In genomic region chr12:84154786-84155522, GRCm38 (mm10) we compare ENCODE assay signal across 8 mouse cellular contexts. TPM values are rescaled to one million over a fixed set of nuclear protein-coding genes. Genes with fewer than 3 reads are reported as not detected.
A peak's percentile ranks its signal among the peaks of the same experiment; 100 is the strongest.
DNase-seq lines count a peak whose midpoint lies in the region; ATAC-seq and TF ChIP-seq lines count a peak whose summit lies in the region.
"Had no signal": no experiment of that assay in that cellular context is flagged by ENCODE, and none has a peak within 500 bp of the region (broad histone marks: within the 10 kb centered on the region; RNA-seq: fewer than 3 reads in every experiment).

No protein-coding gene starts in this region.

- no peak overlapping the region for H3K4me2 ChIP-seq in midbrain, postnatal 0 days (ENCODE audit: low read depth, low read length, poor library complexity, severe bottlenecking)
- no peak overlapping the region for H3K4me2 ChIP-seq in neural tube, embryonic 15.5 days
- H3K4me2 ChIP-seq: embryonic facial prominence, embryonic 15.5 days had no signal

- ATAC-seq in midbrain, postnatal 0 days (ENCODE audit: low FRiP score), result no peak
- ATAC-seq in neural tube, embryonic 15.5 days (ENCODE audit: low FRiP score), result no peak

- 68% methylated on average over 11 of the region's 11 CpGs for WGBS in midbrain, postnatal 0 days
- 82% methylated on average over 11 of the region's 11 CpGs for WGBS in midbrain, embryonic 10.5 days
- 77% methylated on average over 11 of the region's 11 CpGs for WGBS in neural tube, embryonic 15.5 days

- H3K27ac ChIP-seq in midbrain, postnatal 0 days (ENCODE audit: low read depth, low read length), result no peak overlapping the region
- no peak overlapping the region for H3K27ac ChIP-seq in midbrain, embryonic 10.5 days (replicated peaks)
- H3K27ac ChIP-seq in neural tube, embryonic 15.5 days (replicated peaks), result no peak overlapping the region
- H3K27ac ChIP-seq: embryonic facial prominence, embryonic 15.5 days had no signal

- DNase-seq in midbrain, postnatal 0 days (ENCODE audit: low spot score), result peak; percentile 50
- DNase-seq in midbrain, embryonic 10.5 days (ENCODE audit: low spot score), result no peak
- DNase-seq in cerebellum, postnatal 4 days (ENCODE audit: low spot score in 2 of 2), result peak; percentile 18 to 54
- peak; percentile 65 for DNase-seq in heart, postnatal 36 days
- no peak for DNase-seq in urinary bladder, postnatal 36 days (ENCODE audit: low spot score in 2 of 2)
- DNase-seq in ovary, postnatal 36 days (ENCODE audit: low spot score), result no peak

- peaks cover 40% of the 10 kb centered on the region for H3K36me3 ChIP-seq in midbrain, postnatal 0 days (ENCODE audit: insufficient read depth, low read length)
- H3K36me3 ChIP-seq in midbrain, embryonic 10.5 days, result peaks cover 91% of the 10 kb centered on the region
- H3K36me3 ChIP-seq in neural tube, embryonic 15.5 days, result peaks cover 48% of the 10 kb centered on the region

- H3K4me3 ChIP-seq in midbrain, postnatal 0 days (ENCODE audit: low read depth, low read length), result no peak overlapping the region
- no peak overlapping the region for H3K4me3 ChIP-seq in midbrain, embryonic 10.5 days
- no peak overlapping the region for H3K4me3 ChIP-seq in neural tube, embryonic 15.5 days (replicated peaks)
- H3K4me3 ChIP-seq: embryonic facial prominence, embryonic 15.5 days had no signal

- H3K9ac ChIP-seq in midbrain, postnatal 0 days (replicated peaks; ENCODE audit: low read length, poor library complexity, severe bottlenecking), result no peak overlapping the region
- H3K9ac ChIP-seq in neural tube, embryonic 15.5 days (replicated peaks), result no peak overlapping the region
- H3K9ac ChIP-seq: embryonic facial prominence, embryonic 15.5 days had no signal

- no peaks in the 10 kb centered on the region for H3K4me1 ChIP-seq in midbrain, postnatal 0 days (ENCODE audit: insufficient read depth, low read length)
- H3K4me1 ChIP-seq in midbrain, embryonic 10.5 days, result peaks cover 12% of the 10 kb centered on the region
- H3K4me1 ChIP-seq in neural tube, embryonic 15.5 days, result peaks cover 2% of the 10 kb centered on the region

- intact Hi-C loops in heart, postnatal 36 days (cut with DNase I), result no loop called here

- TF ChIP-seq CTCF in midbrain, postnatal 0 days (IDR thresholded peaks at IDR 0.05), result no peak

- H3K9me3 ChIP-seq in midbrain, postnatal 0 days (ENCODE audit: low read length), result no peaks in the 10 kb centered on the region
- H3K9me3 ChIP-seq in midbrain, embryonic 10.5 days (replicated peaks), result no peaks in the 10 kb centered on the region
- H3K9me3 ChIP-seq in neural tube, embryonic 15.5 days (replicated peaks), result no peaks in the 10 kb centered on the region
- H3K9me3 ChIP-seq: embryonic facial prominence, embryonic 15.5 days had no signal

- no peaks in the 10 kb centered on the region for H3K27me3 ChIP-seq in midbrain, postnatal 0 days (ENCODE audit: insufficient read depth, low read length)
- H3K27me3 ChIP-seq in midbrain, embryonic 10.5 days (ENCODE audit: low read depth, poor library complexity, severe bottlenecking), result no peaks in the 10 kb centered on the region
- no peaks in the 10 kb centered on the region for H3K27me3 ChIP-seq in neural tube, embryonic 15.5 days (replicated peaks)
- H3K27me3 ChIP-seq: embryonic facial prominence, embryonic 15.5 days had no signal

RNA-seq across cellular contexts. Expression of gene Pnma1, which starts 6.7 kb away (rescaled TPM):
- 6.0 and 8.1 TPM in 2 replicates for total RNA-seq in midbrain, postnatal 0 days (2014; rRNA removed)
- polyA plus RNA-seq in midbrain, postnatal 0 days (2015; fragmentation: Nextera tagmentation; extraction: Ambion mirVana), result 8.2 and 8.9 TPM in 2 replicates
- polyA plus RNA-seq in midbrain, embryonic 10.5 days (2016; fragmentation: Nextera tagmentation; extraction: Ambion mirVana), result 2.1 and 3.3 TPM in 2 replicates
- total RNA-seq in heart, postnatal 36 days (2021), result under 1 TPM; 0.11 to 0.22 TPM
- 3.2 and 3.8 TPM in 2 replicates for polyA plus RNA-seq in neural tube, embryonic 15.5 days (2015; fragmentation: Nextera tagmentation; extraction: Ambion mirVana)

RNA-seq across cellular contexts. Expression of gene Dnal1, which starts 40.8 kb away (rescaled TPM):
- total RNA-seq in midbrain, postnatal 0 days (2014; rRNA removed), result 15.6 and 17.1 TPM in 2 replicates
- 7.1 and 10.7 TPM in 2 replicates for polyA plus RNA-seq in midbrain, postnatal 0 days (2015; fragmentation: Nextera tagmentation; extraction: Ambion mirVana)
- polyA plus RNA-seq in midbrain, embryonic 10.5 days (2016; fragmentation: Nextera tagmentation; extraction: Ambion mirVana), result 3.6 and 6.1 TPM in 2 replicates
- 1 to 10 TPM; 8.5 to 8.8 TPM for total RNA-seq in heart, postnatal 36 days (2021)
- 6.7 and 7.0 TPM in 2 replicates for polyA plus RNA-seq in neural tube, embryonic 15.5 days (2015; fragmentation: Nextera tagmentation; extraction: Ambion mirVana)

RNA-seq across cellular contexts. Expression of gene Acot6, which starts 54.5 kb away (rescaled TPM):
- 4.7 and 5.8 TPM in 2 replicates for total RNA-seq in midbrain, postnatal 0 days (2014; rRNA removed)
- 1.4 and 1.7 TPM in 2 replicates for polyA plus RNA-seq in midbrain, postnatal 0 days (2015; fragmentation: Nextera tagmentation; extraction: Ambion mirVana)
- polyA plus RNA-seq in midbrain, embryonic 10.5 days (2016; fragmentation: Nextera tagmentation; extraction: Ambion mirVana), result 0.74 and 0.99 TPM in 2 replicates
- total RNA-seq in heart, postnatal 36 days (2021), result 1 to 10 TPM; 1.7 to 3.3 TPM
- 1.4 and 1.6 TPM in 2 replicates for polyA plus RNA-seq in neural tube, embryonic 15.5 days (2015; fragmentation: Nextera tagmentation; extraction: Ambion mirVana)

Comparison
In these comparisons a context has a peak if more than half of its experiments do, and no peak if none do; other contexts are left out.
1. DNase-seq: peak in midbrain, postnatal 0 days (single experiment), cerebellum, postnatal 4 days (2 of 2) and heart, postnatal 36 days (2 of 2); none in midbrain, embryonic 10.5 days (single experiment), urinary bladder, postnatal 36 days (0 of 2) and ovary, postnatal 36 days (single experiment).